Mouse (Mus musculus) splenic B cell, adult 2 months (primary cell): ENCODE measurements around the gene Cpa5.

Source experiments
- DNase-seq: peaks from one replicate; pipeline ENCODE4 v3.0.0-alpha.2; 2011; ENCODE audit warnings: low read depth, low spot score
- H3K27me3 ChIP-seq: 2 replicates; pipeline ENCODE4 v1.6.1; 2012; ENCODE audit warnings: mild to moderate bottlenecking, low read length, moderate library complexity, mixed read lengths; ENCODE audit not compliant: control insufficient read depth, poor library complexity, insufficient read depth, severe bottlenecking
- H3K36me3 ChIP-seq: 2 replicates; pipeline ENCODE4 v1.6.1; 2012; ENCODE audit warnings: mild to moderate bottlenecking, low read length, moderate library complexity, mixed read lengths; ENCODE audit not compliant: control insufficient read depth, poor library complexity, insufficient read depth, severe bottlenecking

Cpa5 gene

GRCm38 (mm10) chr6:30617020-30617958, 6.5 kb downstream of the Cpa5 start:
- peak; percentile 8 for DNase-seq
- no peaks in the 10 kb centered on the region for H3K27me3 ChIP-seq
- H3K36me3 ChIP-seq: no peaks in the 10 kb centered on the region

- DNase-seq: peak; percentile 5
- Histone ChIP-seq H3K36me3 (no peaks in the 10 kb centered on the region), H3K27me3 (no peaks in the 10 kb centered on the region)
Observed at GRCm38 (mm10) chr6:30617959-30618590, 7.3 kb downstream of the Cpa5 start.

DNA sequence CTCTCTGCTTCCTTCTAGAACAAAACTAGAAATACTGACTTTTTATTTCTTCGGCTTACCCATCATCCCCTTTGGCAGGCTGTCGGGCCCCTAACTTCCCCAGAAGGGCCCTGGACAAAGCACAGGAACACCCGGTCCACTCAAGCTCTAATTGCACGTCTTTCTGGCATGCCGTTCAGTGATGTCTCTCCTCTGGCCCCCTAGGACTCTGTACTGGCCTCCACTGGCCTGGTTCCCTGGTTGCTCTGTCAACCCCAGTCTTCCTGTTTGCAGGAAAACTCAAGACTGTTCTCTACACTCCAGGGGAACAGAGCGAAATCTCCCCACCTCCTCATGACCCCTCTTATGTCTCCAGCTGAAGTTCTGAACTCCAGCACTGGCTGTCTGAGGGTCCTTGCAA, 7.9 kb downstream of the Cpa5 start:
- DNase-seq: no peak
- H3K36me3 ChIP-seq: no peaks in the 10 kb centered on the region
- H3K27me3 ChIP-seq: no peaks in the 10 kb centered on the region

DNA sequence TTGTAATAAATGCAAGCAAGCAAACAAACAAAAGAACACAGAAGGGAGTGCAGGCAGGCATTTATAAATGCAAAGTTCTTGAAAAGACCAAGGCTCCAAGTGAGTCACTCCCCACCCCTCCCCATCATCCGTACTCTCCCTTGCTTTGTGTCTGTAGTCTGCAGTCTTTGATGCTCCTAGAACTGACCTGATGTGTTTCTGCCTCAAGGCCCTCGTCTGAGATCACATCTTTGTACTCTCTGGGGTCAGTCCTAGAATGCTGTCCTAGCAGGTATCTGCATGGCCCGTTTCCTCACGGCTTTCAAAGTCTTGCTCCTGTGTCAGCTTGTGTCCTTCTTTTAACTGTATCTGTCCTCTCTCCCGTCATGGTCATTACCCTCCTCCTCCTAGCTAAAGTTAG, 8.8 kb downstream of the Cpa5 start:
- Histone ChIP-seq H3K27me3 (no peaks in the 10 kb centered on the region), H3K36me3 (no peaks in the 10 kb centered on the region)
- DNase-seq: no peak

DNA sequence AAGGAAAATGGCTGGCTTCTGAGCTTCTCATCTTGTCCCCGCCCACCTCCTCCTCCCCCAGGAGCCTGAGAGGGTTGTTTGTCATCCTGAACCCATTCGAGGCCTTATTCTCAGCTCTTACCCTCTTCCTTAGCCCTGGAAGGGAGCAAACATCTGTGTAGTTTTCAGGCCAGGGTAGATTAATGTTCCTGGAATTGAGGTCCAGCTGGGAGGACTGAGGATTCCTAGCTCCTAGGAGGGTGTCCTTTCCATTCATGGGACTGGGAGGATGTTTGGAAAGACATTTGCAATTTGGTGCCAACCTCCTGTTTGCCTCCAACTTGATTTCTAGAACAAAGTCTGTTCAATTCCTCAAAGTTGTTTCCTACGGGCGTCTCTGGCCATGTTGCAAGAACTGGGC, 9.8 kb downstream of the Cpa5 start:
- DNase-seq: no peak
- Histone ChIP-seq H3K27me3 (no peaks in the 10 kb centered on the region), H3K36me3 (no peaks in the 10 kb centered on the region)

GRCm38 (mm10) chr6:30620994-30621393, 10.2 kb downstream of the Cpa5 start:
- no peak for DNase-seq
- Histone ChIP-seq H3K36me3 (no peaks in the 10 kb centered on the region), H3K27me3 (no peaks in the 10 kb centered on the region)

- H3K36me3 ChIP-seq: no peaks in the 10 kb centered on the region
- no peaks in the 10 kb centered on the region for H3K27me3 ChIP-seq
- no peak for DNase-seq
Observed at GRCm38 (mm10) chr6:30621986-30622389, 11.2 kb downstream of the Cpa5 start.

DNA sequence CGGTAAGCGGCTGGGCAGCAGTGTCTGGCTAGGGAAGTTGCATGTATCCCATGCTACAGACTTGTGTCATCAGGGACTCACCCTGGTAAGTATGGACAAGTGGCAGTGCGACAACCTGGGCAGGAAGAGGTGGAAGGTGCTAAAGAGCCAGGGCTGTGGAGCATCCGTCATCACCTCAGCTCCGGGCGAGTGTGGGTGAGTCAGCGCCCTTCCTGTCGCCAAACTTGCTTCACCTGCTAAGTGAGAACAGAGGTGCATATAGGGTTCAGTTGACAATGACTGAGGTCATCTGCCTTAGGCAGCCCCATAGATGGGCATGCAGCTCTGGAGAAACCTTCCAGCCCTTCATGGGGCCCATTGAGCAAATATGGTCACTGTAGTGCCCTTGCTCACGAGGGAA, 14.0 kb downstream of the Cpa5 start:
- H3K27me3 ChIP-seq: no peaks in the 10 kb centered on the region
- H3K36me3 ChIP-seq: no peaks in the 10 kb centered on the region
- DNase-seq: no peak

DNA sequence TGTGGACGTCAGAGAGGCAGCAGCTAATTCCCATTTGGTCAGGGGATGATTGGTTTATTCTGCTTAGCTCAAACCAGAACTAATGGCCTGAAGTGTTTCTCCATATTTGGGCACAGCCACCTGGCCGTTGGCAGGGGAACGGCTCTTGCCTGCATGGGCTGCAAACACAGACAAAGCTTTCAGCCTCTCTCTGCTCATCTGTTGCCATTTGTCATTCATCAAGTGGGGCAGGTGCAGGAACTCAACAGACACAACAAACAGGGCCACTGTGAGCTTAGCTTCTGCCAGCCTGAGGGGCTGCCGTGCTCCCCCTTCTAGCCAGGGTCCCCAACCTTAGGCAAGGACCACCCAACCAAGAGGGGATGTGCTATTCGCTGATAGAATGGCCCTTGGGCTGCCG, 17.3 kb downstream of the Cpa5 start:
- Histone ChIP-seq H3K27me3 (no peaks in the 10 kb centered on the region), H3K36me3 (no peaks in the 10 kb centered on the region)
- no peak for DNase-seq

GRCm38 (mm10) chr6:30629989-30630388, 19.2 kb downstream of the Cpa5 start:
- H3K36me3 ChIP-seq: no peaks in the 10 kb centered on the region
- DNase-seq: no peak
- no peaks in the 10 kb centered on the region for H3K27me3 ChIP-seq

DNA sequence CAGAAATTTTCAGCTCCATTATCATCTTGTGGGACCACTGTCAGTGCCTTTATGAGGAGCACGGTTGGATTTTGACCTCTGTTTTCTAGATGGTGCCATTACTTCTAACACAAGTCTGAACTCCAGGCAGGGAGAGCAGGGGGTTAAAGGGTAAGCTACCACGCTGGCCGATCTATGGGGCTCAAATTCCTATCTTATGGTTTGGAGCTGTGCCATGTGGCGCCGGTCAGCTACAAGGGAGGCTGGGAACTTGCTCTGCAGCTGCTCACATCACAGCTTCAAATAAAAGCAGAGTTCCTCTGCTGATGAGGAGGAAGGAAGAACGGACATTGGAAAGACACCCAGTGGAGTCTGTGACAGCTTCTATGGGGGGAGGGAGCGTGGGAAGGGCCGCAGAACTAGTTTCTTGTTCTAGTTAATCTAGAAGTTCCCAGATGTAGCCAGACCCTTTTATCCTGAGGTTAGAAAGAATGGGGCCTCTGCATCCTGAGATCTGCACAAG, 24.6 kb downstream of the Cpa5 start:
- no peak for DNase-seq
- Histone ChIP-seq H3K27me3 (no peaks in the 10 kb centered on the region), H3K36me3 (no peaks in the 10 kb centered on the region)

DNA sequence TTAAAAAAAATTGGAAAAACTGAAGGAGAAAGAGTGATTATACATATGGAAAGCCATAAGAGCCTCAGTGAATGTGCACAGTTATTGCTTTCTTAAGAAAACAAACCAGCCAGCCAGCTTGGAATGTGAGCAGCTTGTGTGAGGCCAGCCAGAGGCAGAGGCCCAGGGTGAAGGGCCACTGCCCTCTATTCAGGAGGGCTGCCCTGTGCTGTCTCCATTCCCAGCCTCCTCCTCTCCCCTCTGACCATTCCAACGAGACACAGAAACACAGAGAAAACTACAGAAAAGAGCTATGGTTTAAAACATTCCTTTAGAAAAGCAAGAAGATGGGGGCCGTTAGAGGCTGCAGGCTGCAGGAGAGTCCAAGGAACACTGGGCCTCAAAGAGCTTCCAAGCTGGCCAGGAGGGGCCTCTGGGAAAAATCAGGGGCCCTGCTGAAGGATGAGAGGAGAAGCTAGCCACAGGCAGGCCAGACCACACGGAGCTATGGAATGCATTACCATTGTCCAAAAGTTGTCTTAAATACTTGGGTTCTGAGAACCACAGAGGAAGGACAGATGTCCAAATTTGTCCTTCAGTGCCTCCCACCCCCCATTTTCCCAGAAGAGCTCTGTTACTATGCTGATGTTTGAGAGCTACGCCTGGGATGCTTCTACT, 25.5 kb downstream of the Cpa5 start:
- no peaks in the 10 kb centered on the region for H3K27me3 ChIP-seq
- DNase-seq: no peak
- no peaks in the 10 kb centered on the region for H3K36me3 ChIP-seq

DNA sequence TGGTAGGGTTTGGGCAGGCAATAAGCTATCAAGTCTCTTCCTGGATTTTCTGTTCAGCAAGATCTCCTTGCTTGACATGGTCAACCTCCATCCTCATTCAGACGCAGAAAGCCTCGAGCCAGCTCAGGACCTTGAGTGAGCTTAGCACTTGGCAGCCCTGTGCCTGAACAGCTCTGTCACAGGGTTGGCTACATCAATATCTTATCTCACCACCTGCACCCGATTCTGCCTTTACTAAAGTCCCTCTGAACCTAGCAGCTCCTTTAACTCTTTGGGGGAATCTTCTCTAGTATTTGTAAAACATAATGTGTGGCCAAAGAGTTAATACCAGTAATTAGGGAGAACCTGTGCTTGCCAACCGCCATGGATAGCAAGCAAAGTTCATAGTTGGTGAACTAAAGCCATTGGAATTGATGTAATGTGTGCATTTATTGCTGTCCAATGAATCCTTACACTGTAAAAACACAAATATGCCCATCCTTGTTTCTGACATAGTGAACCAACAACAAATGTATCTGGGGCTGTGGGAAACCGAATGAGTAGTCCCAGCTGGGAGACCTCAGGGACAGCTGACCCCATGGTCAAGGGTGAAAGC, 28.0 kb downstream of the Cpa5 start, which contains the start of gene Cpa1:
Cpa1 (plus strand) TSS at position 545 of the 595 bp plus-strand sequence.
- no peaks in the 10 kb centered on the region for H3K36me3 ChIP-seq
- no peak for DNase-seq
- no peaks in the 10 kb centered on the region for H3K27me3 ChIP-seq

GRCm38 (mm10) chr6:30643694-30644460, 33.1 kb downstream of the Cpa5 start:
- H3K27me3 ChIP-seq: no peaks in the 10 kb centered on the region
- DNase-seq: no peak
- no peaks in the 10 kb centered on the region for H3K36me3 ChIP-seq
